Mouse (Mus musculus) hematopoietic multipotent progenitor cell, adult 10-12 weeks (in vitro differentiated cells): ENCODE data around the gene Atp2c1. TPM values are rescaled to one million over a fixed set of nuclear protein-coding genes. Genes with fewer than 3 reads are reported as not detected.

Source experiments
- polyA plus RNA-seq: library from polyadenylated mRNA; stranded (reverse); fragments of >175 nt; gene quantifications from 2 replicates; pipeline ENCODE4 v1.2.3, GENCODE M21; 2012; ENCODE audit warnings: low replicate concordance

Atp2c1 gene
- polyA plus RNA-seq = 17.3 and 27.3 TPM in 2 replicates

GRCm38 (mm10) chr9:105527219-105527618, at the start of gene Atp2c1:
Gene Atp2c1 (minus strand): TSS chr9:105527319.

DNA sequence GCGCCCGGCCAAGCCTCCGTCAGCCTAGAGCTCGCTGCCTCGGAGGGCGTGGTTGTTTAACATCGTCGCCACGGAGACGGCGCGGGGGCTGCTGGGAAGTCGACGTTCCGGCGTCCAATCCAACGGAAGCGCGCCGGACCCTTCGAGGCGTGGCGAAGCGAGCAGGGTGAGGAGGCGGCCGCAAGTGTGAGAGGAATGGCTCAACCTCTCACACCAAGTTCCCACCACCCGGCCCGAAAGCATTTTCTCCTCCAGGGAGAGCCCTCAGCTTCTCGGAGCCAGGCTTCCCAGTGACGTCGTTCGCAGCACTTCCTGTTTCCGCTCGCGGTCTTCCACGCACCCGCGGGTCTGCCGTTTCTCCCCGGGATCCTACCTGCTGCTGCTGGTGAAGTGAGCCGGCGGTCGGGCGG, 131.9 kb downstream of the Atp2c1 start, which contains the start of the genes Aste1 and Nek11:
Gene Aste1, plus strand, starts transcription at position 175 of the 410 bp plus-strand sequence.
Gene Nek11, minus strand, starts transcription at position 307 of the 410 bp plus-strand sequence.

Other genes starting within 250 kb of the Atp2c1 start
- 3.2 and 4.0 TPM in 2 replicates for gene Aste1, start 131.9 kb downstream of the Atp2c1 start, polyA plus RNA-seq
- gene Nek11, start 131.8 kb downstream of the Atp2c1 start, polyA plus RNA-seq = not detected in 2 replicates
- gene Pik3r4, start 115.7 kb upstream of the Atp2c1 start, polyA plus RNA-seq = 11.7 and 15.6 TPM in 2 replicates